Mouse (Mus musculus): ENCODE measurements at regions not wholly inside any gene's neighbourhood (a gene's known extent, or its start where the extent isn't known, plus 50 kb on each side); places are given as distances from the start of the nearest gene placed in this dataset.
"Not testable (repeated sequence)": the region's sequence is repeated elsewhere in the genome, so short reads cannot be mapped to it uniquely, and the experiment has no call there.

DNA sequence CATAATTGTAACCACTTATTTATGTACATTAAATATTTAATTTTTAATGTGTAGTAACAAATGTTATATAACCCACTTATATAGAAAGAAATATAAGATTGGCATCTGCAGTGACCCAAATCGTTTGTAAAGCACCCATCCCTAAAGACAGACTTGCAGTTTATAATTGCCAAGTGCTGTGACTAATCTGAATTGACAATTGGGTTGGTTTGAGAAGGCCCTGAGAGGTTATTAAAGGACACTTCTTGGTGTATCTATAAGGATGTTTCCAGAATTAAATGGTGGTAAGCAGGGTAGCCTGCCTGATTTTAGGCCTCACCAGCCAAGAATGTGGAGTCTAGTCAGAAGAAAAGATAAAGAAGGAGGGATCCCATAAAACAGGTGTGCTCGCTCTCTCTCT, 133.3 kb upstream of the Slc13a1 start:
- Histone ChIP-seq H3K9ac (replicated peaks; ENCODE audit: low read depth, low read length) (no peak overlapping the region), H3K27me3 (ENCODE audit: control insufficient read depth, insufficient read depth, low read length) (no peaks in the 10 kb centered on the region), H3K36me3 (replicated peaks; ENCODE audit: control insufficient read depth, insufficient read depth, low read length) (no peaks in the 10 kb centered on the region), H3K4me3 (ENCODE audit: low read depth, low read length) (no peak overlapping the region), H3K27ac (ENCODE audit: low read depth) (no peak overlapping the region), H3K9me3 (replicated peaks; ENCODE audit: control insufficient read depth, low read length) (no peaks in the 10 kb centered on the region), H3K4me2 (ENCODE audit: low read depth, low read length) (no peak overlapping the region), H3K4me1 (ENCODE audit: control insufficient read depth, insufficient read depth) (no peaks in the 10 kb centered on the region)
- TF ChIP-seq EP300 (IDR thresholded peaks at IDR 0.05; ENCODE audit: low read depth) (no peak), CTCF (IDR thresholded peaks at IDR 0.05; ENCODE audit: low read depth) (no peak)
- WGBS = 77% methylated on average over 2 of the region's 2 CpGs
- no peak for ATAC-seq (ENCODE audit: insufficient read depth, low read depth)
- no peak for DNase-seq (ENCODE audit: low spot score)

DNA sequence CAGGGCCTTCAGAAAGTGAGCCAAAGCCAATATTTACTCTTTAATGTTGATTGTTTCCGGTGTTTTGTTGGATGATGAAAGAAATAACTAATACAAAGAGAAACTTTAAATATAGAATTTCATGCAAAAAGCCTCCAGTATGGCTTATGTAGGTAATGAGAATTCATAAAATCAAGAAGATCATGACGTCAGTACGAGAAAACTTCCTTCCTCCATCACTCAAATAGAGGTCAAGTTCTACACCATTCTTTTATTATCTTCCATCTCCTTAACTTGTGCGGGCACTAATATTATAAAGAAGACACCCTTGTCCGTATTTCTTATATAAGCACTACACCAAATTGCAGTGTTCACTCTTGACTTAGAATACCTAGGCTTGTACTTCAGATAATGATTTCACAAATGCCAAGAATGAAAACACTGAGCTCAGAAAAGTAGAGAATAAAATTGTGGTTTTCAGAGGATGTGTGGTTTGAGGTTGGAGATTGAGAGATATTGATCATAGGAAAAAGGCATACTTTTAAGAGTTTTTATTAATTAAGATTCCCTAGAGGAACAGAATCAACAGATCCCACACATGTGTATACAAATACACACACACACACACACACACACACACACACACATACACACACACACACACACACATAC, 130.8 kb upstream of the Slc13a1 start:
- no peaks in the 10 kb centered on the region for H3K4me1 ChIP-seq (ENCODE audit: control insufficient read depth, insufficient read depth)
- no peaks in the 10 kb centered on the region for H3K27me3 ChIP-seq (ENCODE audit: control insufficient read depth, insufficient read depth, low read length)
- no peak for ATAC-seq (ENCODE audit: insufficient read depth, low read depth)
- DNase-seq (ENCODE audit: low spot score) = no peak
- no peak overlapping the region for H3K4me2 ChIP-seq (ENCODE audit: low read depth, low read length)
- 73% methylated on average over 5 of the region's 5 CpGs for WGBS
- H3K9ac ChIP-seq (replicated peaks; ENCODE audit: low read depth, low read length) = no peak overlapping the region
- H3K36me3 ChIP-seq (replicated peaks; ENCODE audit: control insufficient read depth, insufficient read depth, low read length) = no peaks in the 10 kb centered on the region
- TF ChIP-seq EP300 (IDR thresholded peaks at IDR 0.05; ENCODE audit: low read depth) = no peak
- no peak for TF ChIP-seq CTCF (IDR thresholded peaks at IDR 0.05; ENCODE audit: low read depth)
- no peak overlapping the region for H3K27ac ChIP-seq (ENCODE audit: low read depth)
- H3K9me3 ChIP-seq (replicated peaks; ENCODE audit: control insufficient read depth, low read length) = no peaks in the 10 kb centered on the region
- H3K4me3 ChIP-seq (ENCODE audit: low read depth, low read length) = no peak overlapping the region

DNA sequence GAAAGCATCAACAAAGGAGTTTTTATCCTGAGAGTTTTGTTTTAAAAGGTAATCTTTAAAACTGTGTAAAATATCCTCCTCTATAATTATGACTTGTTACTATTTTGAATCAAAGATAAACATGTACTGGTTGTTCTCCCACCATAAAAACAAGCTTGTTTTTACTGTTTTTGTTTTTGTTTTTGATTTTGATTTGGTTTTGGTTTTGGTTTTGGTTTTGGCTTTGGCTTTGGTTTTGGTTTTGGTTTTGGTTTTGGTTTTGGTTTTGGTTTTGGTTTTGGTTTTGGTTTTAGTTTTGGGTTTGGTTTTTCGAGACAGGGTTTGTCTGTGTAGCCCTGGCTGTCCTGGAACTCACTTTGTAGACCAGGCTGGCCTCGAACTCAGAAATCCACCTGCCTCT, 120.9 kb upstream of the Slc13a1 start:
- not testable (repeated sequence) for H3K4me1 ChIP-seq (ENCODE audit: control insufficient read depth, insufficient read depth); H3K27ac ChIP-seq (ENCODE audit: low read depth); ATAC-seq (ENCODE audit: insufficient read depth, low read depth); DNase-seq (ENCODE audit: low spot score); H3K27me3 ChIP-seq (ENCODE audit: control insufficient read depth, insufficient read depth, low read length); H3K4me3 ChIP-seq (ENCODE audit: low read depth, low read length); H3K4me2 ChIP-seq (ENCODE audit: low read depth, low read length); H3K9me3 ChIP-seq (replicated peaks; ENCODE audit: control insufficient read depth, low read length); H3K9ac ChIP-seq (replicated peaks; ENCODE audit: low read depth, low read length); H3K36me3 ChIP-seq (replicated peaks; ENCODE audit: control insufficient read depth, insufficient read depth, low read length)
- WGBS = 77% methylated on average over 2 of the region's 2 CpGs

DNA sequence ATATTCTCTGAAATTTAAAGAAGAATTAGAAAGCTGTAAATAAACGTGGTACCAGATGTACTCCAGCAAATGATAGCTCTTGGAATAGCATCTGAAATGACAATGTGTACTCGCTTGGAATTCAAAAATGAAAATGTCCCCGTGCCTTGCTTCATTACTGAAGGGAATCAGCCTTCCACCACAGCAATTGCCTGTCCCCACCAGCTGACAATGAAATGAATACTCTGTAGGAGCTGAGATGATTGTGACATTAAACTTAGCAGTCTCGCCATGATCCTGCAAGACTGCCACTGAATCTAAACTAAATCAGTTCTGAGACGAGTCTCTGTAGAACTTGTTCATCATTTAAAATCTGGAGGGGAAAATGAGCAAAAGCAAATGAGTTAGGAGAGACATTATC, 104.9 kb upstream of the Slc13a1 start:
- Histone ChIP-seq H3K4me3 (ENCODE audit: low read depth, low read length) (no peak overlapping the region), H3K36me3 (replicated peaks; ENCODE audit: control insufficient read depth, insufficient read depth, low read length) (no peaks in the 10 kb centered on the region), H3K27me3 (ENCODE audit: control insufficient read depth, insufficient read depth, low read length) (no peaks in the 10 kb centered on the region), H3K4me1 (ENCODE audit: control insufficient read depth, insufficient read depth) (no peaks in the 10 kb centered on the region), H3K4me2 (ENCODE audit: low read depth, low read length) (no peak overlapping the region), H3K9me3 (replicated peaks; ENCODE audit: control insufficient read depth, low read length) (no peaks in the 10 kb centered on the region), H3K27ac (ENCODE audit: low read depth) (no peak overlapping the region), H3K9ac (replicated peaks; ENCODE audit: low read depth, low read length) (no peak overlapping the region)
- no peak for ATAC-seq (ENCODE audit: insufficient read depth, low read depth)
- WGBS = 70% methylated on average over 5 of the region's 5 CpGs
- TF ChIP-seq CTCF (IDR thresholded peaks at IDR 0.05; ENCODE audit: low read depth) (no peak), EP300 (IDR thresholded peaks at IDR 0.05; ENCODE audit: low read depth) (no peak)
- no peak for DNase-seq (ENCODE audit: low spot score)

DNA sequence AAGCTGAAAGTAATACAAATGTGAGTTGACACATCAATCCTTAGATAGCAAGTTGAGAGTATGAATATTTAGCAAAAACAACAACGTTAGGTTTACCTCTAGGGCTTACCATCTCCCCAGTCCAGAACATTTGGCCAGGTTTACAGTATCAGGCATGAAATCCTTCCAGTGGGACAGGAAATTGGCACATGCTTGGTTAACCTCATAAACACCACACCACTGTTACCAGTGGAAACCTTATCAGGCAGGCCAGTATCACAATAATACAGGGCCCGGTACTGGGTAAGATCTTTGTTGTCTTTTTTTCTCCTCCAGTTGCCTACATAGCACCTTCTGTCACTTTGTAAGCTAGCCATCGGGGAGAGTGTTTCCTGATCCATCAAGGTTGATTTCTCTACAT, 101.7 kb upstream of the Slc13a1 start:
- no peak for TF ChIP-seq CTCF (IDR thresholded peaks at IDR 0.05; ENCODE audit: low read depth)
- no peak for TF ChIP-seq EP300 (IDR thresholded peaks at IDR 0.05; ENCODE audit: low read depth)
- ATAC-seq (ENCODE audit: insufficient read depth, low read depth) = no peak
- H3K27ac ChIP-seq (ENCODE audit: low read depth) = no peak overlapping the region
- no peaks in the 10 kb centered on the region for H3K4me1 ChIP-seq (ENCODE audit: control insufficient read depth, insufficient read depth)
- no peak overlapping the region for H3K4me2 ChIP-seq (ENCODE audit: low read depth, low read length)
- DNase-seq (ENCODE audit: low spot score) = no peak
- WGBS = 72% methylated on average over 3 of the region's 3 CpGs
- no peaks in the 10 kb centered on the region for H3K36me3 ChIP-seq (replicated peaks; ENCODE audit: control insufficient read depth, insufficient read depth, low read length)
- H3K9ac ChIP-seq (replicated peaks; ENCODE audit: low read depth, low read length) = no peak overlapping the region
- no peaks in the 10 kb centered on the region for H3K27me3 ChIP-seq (ENCODE audit: control insufficient read depth, insufficient read depth, low read length)
- H3K4me3 ChIP-seq (ENCODE audit: low read depth, low read length) = no peak overlapping the region
- no peaks in the 10 kb centered on the region for H3K9me3 ChIP-seq (replicated peaks; ENCODE audit: control insufficient read depth, low read length)

DNA sequence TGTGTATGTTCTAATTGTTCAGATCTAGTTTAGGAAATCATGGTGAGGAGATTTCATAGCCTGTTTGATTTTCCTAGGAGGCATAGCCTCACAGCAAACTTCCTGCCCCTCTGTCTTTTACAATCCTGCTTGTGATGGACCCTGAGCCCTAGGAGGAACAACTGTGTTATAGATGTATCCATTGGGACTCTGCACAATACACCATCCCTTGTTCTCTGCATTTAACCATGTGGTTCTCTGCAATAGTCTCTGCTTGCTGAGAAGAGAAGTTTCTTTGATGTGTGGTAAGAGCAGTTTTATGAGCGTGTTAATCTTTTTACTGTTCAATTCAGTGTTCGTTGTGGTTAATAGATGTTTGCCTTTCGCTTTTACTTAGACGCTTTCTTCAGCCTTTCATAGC, 95.9 kb upstream of the Slc13a1 start:
- Histone ChIP-seq H3K4me3 (ENCODE audit: low read depth, low read length) (no peak overlapping the region), H3K27ac (ENCODE audit: low read depth) (no peak overlapping the region), H3K9me3 (replicated peaks; ENCODE audit: control insufficient read depth, low read length) (no peaks in the 10 kb centered on the region), H3K4me1 (ENCODE audit: control insufficient read depth, insufficient read depth) (no peaks in the 10 kb centered on the region), H3K36me3 (replicated peaks; ENCODE audit: control insufficient read depth, insufficient read depth, low read length) (no peaks in the 10 kb centered on the region), H3K4me2 (ENCODE audit: low read depth, low read length) (no peak overlapping the region), H3K9ac (replicated peaks; ENCODE audit: low read depth, low read length) (no peak overlapping the region), H3K27me3 (ENCODE audit: control insufficient read depth, insufficient read depth, low read length) (no peaks in the 10 kb centered on the region)
- no peak for TF ChIP-seq EP300 (IDR thresholded peaks at IDR 0.05; ENCODE audit: low read depth)
- TF ChIP-seq CTCF (IDR thresholded peaks at IDR 0.05; ENCODE audit: low read depth) = no peak
- ATAC-seq (ENCODE audit: insufficient read depth, low read depth) (no peak), DNase-seq (ENCODE audit: low spot score) (no peak)
- WGBS = 80% methylated on average over 4 of the region's 4 CpGs
